Mouse (Mus musculus) small intestine, adult 2 months (tissue): ENCODE data around the gene Oat. TPM values are rescaled to one million over a fixed set of nuclear protein-coding genes. Genes with fewer than 3 reads are reported as not detected.

Source experiments
- H3K27ac ChIP-seq: fragments of 200-500 bp; 2 replicates; pipeline ENCODE4 v1.5.1; 2012; ENCODE audit warnings: low read depth, low read length, control low read depth, inconsistent platforms; ENCODE audit not compliant: insufficient read depth
- H3K27me3 ChIP-seq: fragments of 200-500 bp; 2 replicates; pipeline ENCODE4 v1.6.1; 2012; ENCODE audit warnings: mild to moderate bottlenecking, moderate library complexity, low read length, inconsistent platforms; ENCODE audit not compliant: control insufficient read depth, insufficient read depth
- H3K36me3 ChIP-seq: fragments of 200-500 bp; 2 replicates; pipeline ENCODE4 v1.6.1; 2012; ENCODE audit warnings: mild to moderate bottlenecking, low read length, control low read depth, inconsistent platforms; ENCODE audit not compliant: control insufficient read depth, insufficient read depth
- H3K4me1 ChIP-seq: fragments of 200-500 bp; 2 replicates; pipeline ENCODE4 v1.6.1; 2012; ENCODE audit warnings: low read length, inconsistent platforms, mixed read lengths; ENCODE audit not compliant: control insufficient read depth, insufficient read depth, insufficient read length
- H3K4me3 ChIP-seq: fragments of 200-500 bp; 2 replicates; pipeline ENCODE4 v1.5.1; 2012; ENCODE audit warnings: low read depth, mild to moderate bottlenecking, control low read depth, inconsistent platforms, low read length, moderate library complexity
- CTCF ChIP-seq: fragments of 200-500 bp; IDR thresholded peaks from 2 replicates; pipeline ENCODE4 v1.5.1; 2012; ENCODE audit warnings: low read depth, mild to moderate bottlenecking, control low read depth, inconsistent platforms, low read length, moderate library complexity, mixed read lengths; ENCODE audit not compliant: insufficient replicate concordance, insufficient read length; ENCODE audit errors: extremely low read depth
- POLR2A ChIP-seq: fragments of 200-500 bp; IDR thresholded peaks from 2 replicates; pipeline ENCODE4 v1.6.1; 2012; ENCODE audit warnings: low read depth, mild to moderate bottlenecking, control low read depth, inconsistent platforms, low read length, moderate library complexity
- WGBS: fragments of 180-500 bp; shearing (Covaris S2); methylation state at CpG from one replicate; pipeline ENCODE4 v1.1.7; 2018; 5-methylcytosine and 5-hydroxymethylcytosine counted together
- polyA plus RNA-seq: library from polyadenylated mRNA; depleted of rRNA; stranded (reverse); fragments of >200 nt; gene quantifications from 2 replicates; pipeline ENCODE4 v1.2.3, GENCODE M21; 2012

The Oat gene
- polyA plus RNA-seq, 1 experiment = 251 TPM

GRCm38 (mm10) chr7:132599071-132599975 is 23.1 kb upstream of the Oat start, which contains the start of gene Nkx1-2:
TSS of gene Nkx1-2 (minus strand) at chr7:132599637.
- peaks cover 12% of the 10 kb centered on the region for H3K27me3 ChIP-seq
- WGBS = 11% methylated on average over 48 of the region's 52 CpGs
- TF ChIP-seq CTCF = no peak
- TF ChIP-seq POLR2A = no peak
- no peaks in the 10 kb centered on the region for H3K36me3 ChIP-seq
- no peak within 1 kb of the TSS for H3K27ac ChIP-seq
- peak within 1 kb of the TSS; percentile 24 for H3K4me3 ChIP-seq
- H3K4me1 ChIP-seq = peaks cover 15% of the 10 kb centered on the region

- under 1% methylated on average over 59 of the region's 60 CpGs for WGBS
- Histone ChIP-seq H3K27ac (no peak overlapping the region), H3K36me3 (no peaks in the 10 kb centered on the region), H3K4me1 (peaks cover 15% of the 10 kb centered on the region), H3K27me3 (peaks cover 12% of the 10 kb centered on the region), H3K4me3 (peak overlapping the region; percentile 74)
- no peak for TF ChIP-seq POLR2A
These were observed 21.2 kb upstream of the Oat start for GRCm38 (mm10) chr7:132597251-132598041.

- Histone ChIP-seq H3K36me3 (no peaks in the 10 kb centered on the region), H3K27me3 (peaks cover 12% of the 10 kb centered on the region), H3K4me3 (peak overlapping the region; percentile 74), H3K27ac (no peak overlapping the region), H3K4me1 (peaks cover 15% of the 10 kb centered on the region)
- 7% methylated on average over 26 of the region's 26 CpGs for WGBS
- no peak for TF ChIP-seq CTCF
- TF ChIP-seq POLR2A = no peak
These were observed 20.5 kb upstream of the Oat start for GRCm38 (mm10) chr7:132596557-132597250.

GRCm38 (mm10) chr7:132595787-132596186 is 19.6 kb upstream of the Oat start:
- WGBS = 76% methylated on average over 3 of the region's 3 CpGs
- TF ChIP-seq POLR2A = no peak
- TF ChIP-seq CTCF = no peak
- Histone ChIP-seq H3K27ac (no peak overlapping the region), H3K36me3 (no peaks in the 10 kb centered on the region), H3K27me3 (peaks cover 12% of the 10 kb centered on the region), H3K4me3 (no peak overlapping the region), H3K4me1 (peaks cover 15% of the 10 kb centered on the region)

GRCm38 (mm10) chr7:132594325-132594724 is 18.1 kb upstream of the Oat start:
- H3K36me3 ChIP-seq = no peaks in the 10 kb centered on the region
- H3K4me1 ChIP-seq = peaks cover 13% of the 10 kb centered on the region
- TF ChIP-seq POLR2A (no peak), CTCF (no peak)
- WGBS = 96% methylated on average over 2 of the region's 2 CpGs
- H3K4me3 ChIP-seq = no peak overlapping the region
- no peak overlapping the region for H3K27ac ChIP-seq
- peaks cover 6% of the 10 kb centered on the region for H3K27me3 ChIP-seq

GRCm38 (mm10) chr7:132593762-132594161 is 17.6 kb upstream of the Oat start:
- no peak for TF ChIP-seq POLR2A
- no peak for TF ChIP-seq CTCF
- 75% methylated on average over 2 of the region's 2 CpGs for WGBS
- Histone ChIP-seq H3K27ac (no peak overlapping the region), H3K4me1 (peaks cover 9% of the 10 kb centered on the region; the same call in 1 of the 2 replicates), H3K27me3 (peaks cover 3% of the 10 kb centered on the region), H3K4me3 (no peak overlapping the region), H3K36me3 (no peaks in the 10 kb centered on the region)
